Mouse (Mus musculus): ENCODE measurements around the gene Ndufb10. TPM values are rescaled to one million over a fixed set of nuclear protein-coding genes. Genes with fewer than 3 reads are reported as not detected.
A peak's percentile ranks its signal among the peaks of the same experiment; 100 is the strongest.

Ndufb10 gene
- 186 and 193 TPM in 2 replicates for polyA plus RNA-seq (2015; fragmentation: Nextera tagmentation; extraction: Ambion mirVana)

GRCm38 (mm10) chr17:24724184-24724583 is at the start of gene Ndufb10:
Gene Ndufb10 (minus strand): TSS chr17:24724478.
- Histone ChIP-seq H3K4me3 (peak within 1 kb of the TSS; percentile 84), H3K27ac (peak within 1 kb of the TSS; percentile 76), H3K4me1 (peaks cover 28% of the 10 kb centered on the region), H3K4me2 (peak within 1 kb of the TSS; percentile 81), H3K9me3 (no peaks in the 10 kb centered on the region), H3K9ac (peak within 1 kb of the TSS; percentile 85), H3K36me3 (peaks cover 16% of the 10 kb centered on the region), H3K27me3 (0 out of 2 replicates have a peak, but pooled peaks cover 3% of the 10 kb centered on the region)
- ATAC-seq (ENCODE audit: borderline replicate concordance, extremely low read depth, low FRiP score, low TSS enrichment) = peak; percentile 76
- WGBS = under 1% methylated on average over 30 of the region's 30 CpGs

GRCm38 (mm10) chr17:24773241-24773640 is 49.0 kb upstream of the Ndufb10 start:
- no peak overlapping the region for H3K4me3 ChIP-seq
- H3K9me3 ChIP-seq = no peaks in the 10 kb centered on the region
- H3K27me3 ChIP-seq = no peaks in the 10 kb centered on the region
- H3K36me3 ChIP-seq = no peaks in the 10 kb centered on the region
- ATAC-seq (ENCODE audit: borderline replicate concordance, extremely low read depth, low FRiP score, low TSS enrichment) = no peak
- WGBS = 77% methylated on average over 5 of the region's 5 CpGs
- H3K4me2 ChIP-seq = no peak overlapping the region
- no peak overlapping the region for H3K9ac ChIP-seq
- H3K27ac ChIP-seq = no peak overlapping the region
- H3K4me1 ChIP-seq = no peaks in the 10 kb centered on the region; the same call in 1 of the 2 replicates

DNA sequence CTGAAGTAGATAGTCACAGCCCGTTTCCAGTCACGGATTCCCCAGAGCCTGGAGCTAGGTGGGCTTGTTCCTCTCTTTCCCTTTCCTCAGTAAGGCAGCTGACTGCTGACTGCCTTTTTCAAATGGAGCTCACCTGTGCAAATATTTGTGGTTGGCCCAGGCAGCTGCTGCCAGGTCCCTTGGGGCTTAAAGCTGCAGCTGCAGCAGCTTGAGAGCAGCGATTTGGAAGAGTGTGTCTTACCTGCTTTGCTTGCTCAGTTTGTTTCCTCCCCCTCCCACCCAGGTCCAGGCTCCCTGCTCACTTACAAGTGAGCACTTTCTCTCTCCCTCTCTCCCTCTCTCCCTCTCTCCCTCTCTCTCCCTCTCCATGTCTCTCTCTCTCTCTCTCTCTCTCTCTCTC is 44.9 kb upstream of the Ndufb10 start:
- Histone ChIP-seq H3K27me3 (no peaks in the 10 kb centered on the region), H3K9me3 (no peaks in the 10 kb centered on the region), H3K4me3 (no peak overlapping the region), H3K27ac (peak overlapping the region; percentile 25), H3K9ac (no peak overlapping the region), H3K4me1 (peaks cover 12% of the 10 kb centered on the region; the same call in 1 of the 2 replicates), H3K36me3 (no peaks in the 10 kb centered on the region), H3K4me2 (no peak overlapping the region)
- 26% methylated on average over 3 of the region's 3 CpGs for WGBS
- ATAC-seq (ENCODE audit: borderline replicate concordance, extremely low read depth, low FRiP score, low TSS enrichment) = no peak

DNA sequence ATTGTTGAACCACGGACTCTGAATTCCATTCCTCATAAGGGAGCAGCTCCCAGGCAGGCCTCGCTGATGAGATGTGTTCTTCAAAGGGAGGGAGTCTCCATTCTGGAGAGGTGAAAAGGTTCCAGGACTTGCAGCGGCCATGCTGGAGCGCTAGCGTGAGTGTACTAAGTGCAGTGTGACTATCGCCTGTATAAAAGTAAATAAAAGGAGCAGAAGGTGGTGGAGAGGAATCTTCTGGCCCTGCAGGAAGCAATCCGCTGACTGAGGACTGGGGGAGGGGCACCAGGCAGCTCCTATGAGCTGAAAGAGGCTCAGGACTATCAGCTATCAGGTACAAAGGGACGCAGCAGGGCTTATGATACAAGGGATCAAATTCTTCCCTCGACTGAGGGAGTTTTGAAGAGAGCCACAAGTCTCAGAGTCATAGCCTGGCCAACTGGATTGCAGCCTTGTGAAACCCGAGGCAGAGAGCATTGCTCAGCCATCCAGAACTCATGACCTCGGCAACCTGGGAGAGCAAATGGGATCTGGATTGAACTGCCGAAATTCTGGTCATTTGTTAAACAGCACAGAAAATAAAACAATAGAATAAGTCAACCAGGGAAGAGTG is 42.1 kb upstream of the Ndufb10 start:
- Histone ChIP-seq H3K27me3 (no peaks in the 10 kb centered on the region), H3K36me3 (no peaks in the 10 kb centered on the region), H3K27ac (no peak overlapping the region), H3K4me3 (no peak overlapping the region), H3K9me3 (no peaks in the 10 kb centered on the region), H3K4me2 (no peak overlapping the region), H3K9ac (no peak overlapping the region), H3K4me1 (peaks cover 12% of the 10 kb centered on the region; the same call in 1 of the 2 replicates)
- no peak for ATAC-seq (ENCODE audit: borderline replicate concordance, extremely low read depth, low FRiP score, low TSS enrichment)
- 18% methylated on average over 12 of the region's 12 CpGs for WGBS

DNA sequence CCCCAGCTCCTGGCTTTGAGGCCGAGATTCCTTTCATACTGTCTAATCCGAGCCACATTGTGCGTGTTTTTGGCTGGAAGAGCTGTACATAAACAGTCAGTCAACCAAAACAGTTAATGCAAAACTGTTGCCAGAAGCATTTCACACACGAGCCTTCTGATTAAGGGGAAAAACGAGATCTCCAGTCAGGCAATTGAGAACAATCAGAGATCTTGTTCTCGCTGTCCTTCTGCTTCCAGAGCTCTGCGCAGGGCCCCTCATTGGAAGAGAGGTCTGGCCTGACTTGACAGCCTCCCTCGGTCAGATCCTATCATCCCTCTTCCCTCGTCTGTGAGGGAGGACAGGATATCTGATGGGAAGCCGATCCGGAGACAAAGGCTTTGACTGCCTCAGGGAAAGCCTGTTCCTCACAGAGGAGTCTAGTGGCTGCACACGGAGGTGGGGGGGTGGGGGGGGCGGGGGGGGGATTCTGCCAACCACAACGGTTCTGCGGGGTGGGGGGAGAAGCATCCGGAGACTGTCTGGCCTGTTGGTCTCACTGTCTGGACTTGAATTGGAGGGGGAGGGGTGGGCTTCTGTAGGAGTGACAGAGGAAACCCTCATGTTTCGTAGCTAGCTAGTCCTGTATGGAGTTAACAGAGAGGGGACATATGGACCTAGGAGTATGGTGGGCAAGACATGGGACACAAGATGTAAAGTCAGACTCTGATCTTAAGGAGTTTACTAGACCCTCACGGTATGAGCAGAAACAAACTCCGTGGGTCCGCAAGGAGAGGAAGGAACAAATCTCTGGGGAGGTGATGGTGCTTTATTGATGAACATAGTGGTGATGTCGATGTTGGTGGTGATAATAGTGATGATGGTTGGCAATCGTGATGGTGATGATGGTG is 41.0 kb upstream of the Ndufb10 start:
- Histone ChIP-seq H3K9me3 (no peaks in the 10 kb centered on the region), H3K36me3 (no peaks in the 10 kb centered on the region), H3K27me3 (no peaks in the 10 kb centered on the region), H3K4me3 (no peak overlapping the region), H3K4me2 (no peak overlapping the region), H3K27ac (no peak overlapping the region), H3K4me1 (peaks cover 12% of the 10 kb centered on the region; the same call in 1 of the 2 replicates), H3K9ac (no peak overlapping the region)
- 36% methylated on average over 22 of the region's 22 CpGs for WGBS
- ATAC-seq (ENCODE audit: borderline replicate concordance, extremely low read depth, low FRiP score, low TSS enrichment) = peak; percentile 52; the same call in 1 of the 2 replicates

GRCm38 (mm10) chr17:24761121-24761520 is 36.8 kb upstream of the Ndufb10 start:
- ATAC-seq (ENCODE audit: borderline replicate concordance, extremely low read depth, low FRiP score, low TSS enrichment) = no peak
- Histone ChIP-seq H3K9ac (no peak overlapping the region), H3K36me3 (no peaks in the 10 kb centered on the region), H3K4me1 (peaks cover 7% of the 10 kb centered on the region; the same call in 1 of the 2 replicates), H3K27ac (no peak overlapping the region), H3K4me2 (no peak overlapping the region), H3K9me3 (no peaks in the 10 kb centered on the region), H3K4me3 (no peak overlapping the region), H3K27me3 (no peaks in the 10 kb centered on the region)
- 59% methylated on average over 5 of the region's 5 CpGs for WGBS

DNA sequence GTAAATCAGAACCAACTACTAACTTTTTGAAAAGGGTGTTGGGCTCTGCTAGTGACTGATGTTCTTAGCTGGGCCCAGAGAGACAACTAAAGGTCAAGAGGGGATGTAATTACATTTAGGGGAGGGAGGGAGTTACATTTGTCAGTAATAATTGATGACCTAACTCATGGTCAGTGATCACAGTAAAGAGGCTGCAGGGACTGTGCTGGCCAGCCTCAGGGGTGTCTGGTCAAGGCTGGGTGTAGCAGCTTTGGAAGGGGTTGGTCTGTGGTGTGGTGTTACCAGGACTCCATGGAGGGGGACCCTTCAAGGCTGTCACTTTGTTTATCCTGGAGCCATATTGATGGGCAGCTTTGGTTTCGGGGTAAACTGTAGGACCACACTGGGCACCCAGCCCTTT is 33.1 kb upstream of the Ndufb10 start:
- H3K4me2 ChIP-seq = no peak overlapping the region
- WGBS = 79% methylated on average over 1 of the region's 1 CpGs
- H3K4me1 ChIP-seq = peaks cover 10% of the 10 kb centered on the region; the same call in 1 of the 2 replicates

DNA sequence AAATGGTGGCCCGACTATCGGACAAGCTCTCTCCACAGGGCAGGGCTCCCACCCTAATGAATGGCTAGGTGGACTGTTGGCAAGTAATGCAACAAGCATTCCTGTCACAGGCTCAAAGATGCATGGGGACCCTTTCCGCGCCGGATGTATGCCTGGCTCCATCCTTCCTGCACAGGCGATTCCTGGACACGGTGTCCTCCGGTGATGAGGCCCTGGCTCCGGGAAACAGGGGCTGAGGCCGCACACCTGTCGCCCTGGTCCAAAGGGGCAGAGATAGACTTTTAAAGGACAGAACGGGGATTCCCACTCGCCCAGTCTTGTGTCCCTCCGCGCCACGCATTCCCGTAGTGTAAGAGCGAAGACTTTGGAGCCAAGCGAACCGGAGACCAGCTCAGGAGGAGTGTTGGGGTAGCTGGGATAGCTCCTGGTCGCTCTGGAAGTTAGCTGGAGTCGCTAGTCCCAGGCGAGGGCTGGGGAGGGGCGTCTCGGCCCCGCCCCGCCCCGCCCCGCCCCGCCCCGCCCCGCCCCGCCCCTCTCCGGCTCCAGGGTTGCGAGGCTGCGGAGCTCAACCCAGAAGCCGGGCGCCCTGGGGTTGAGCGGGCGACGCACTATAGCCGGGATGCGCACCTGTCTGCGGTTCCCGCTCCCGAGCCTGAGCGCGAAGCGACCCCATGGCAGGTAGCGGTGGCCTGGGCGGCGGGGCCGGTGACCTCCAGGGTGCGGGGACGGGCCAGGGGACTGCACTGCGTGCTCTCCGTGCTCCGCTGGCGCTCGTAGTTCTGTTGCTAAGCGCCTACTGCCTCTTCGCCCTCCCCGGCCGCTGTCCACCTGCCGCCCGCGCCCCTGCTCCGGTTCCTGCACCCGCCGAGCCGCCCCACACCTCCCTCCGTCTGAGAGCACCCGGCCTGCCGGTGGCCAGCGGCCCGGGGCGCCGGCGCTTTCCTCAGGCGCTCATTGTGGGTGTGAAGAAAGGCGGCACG is 28.4 kb upstream of the Ndufb10 start, which contains the start of gene Hs3st6:
Gene Hs3st6, plus strand, starts transcription at position 574 of the 980 bp plus-strand sequence.
- Histone ChIP-seq H3K4me2 (peak within 1 kb of the TSS; percentile 97), H3K27ac (no peak within 1 kb of the TSS), H3K9me3 (no peaks in the 10 kb centered on the region), H3K9ac (peak within 1 kb of the TSS; percentile 43; the same call in 1 of the 2 replicates), H3K4me1 (peaks cover 13% of the 10 kb centered on the region; the same call in 1 of the 2 replicates), H3K4me3 (peak within 1 kb of the TSS; percentile 54), H3K27me3 (peaks cover 70% of the 10 kb centered on the region), H3K36me3 (no peaks in the 10 kb centered on the region)
- ATAC-seq (ENCODE audit: borderline replicate concordance, extremely low read depth, low FRiP score, low TSS enrichment) = peak; percentile 87
- WGBS = under 1% methylated on average over 80 of the region's 82 CpGs

More for the DNA sequence above, 33.1 kb upstream of the Ndufb10 start:
- Histone ChIP-seq H3K36me3 (no peaks in the 10 kb centered on the region), H3K4me3 (no peak overlapping the region), H3K27me3 (peaks cover 33% of the 10 kb centered on the region), H3K9me3 (no peaks in the 10 kb centered on the region), H3K27ac (no peak overlapping the region), H3K9ac (no peak overlapping the region)
- no peak for ATAC-seq (ENCODE audit: borderline replicate concordance, extremely low read depth, low FRiP score, low TSS enrichment)

GRCm38 (mm10) chr17:24751528-24751927 is 27.2 kb upstream of the Ndufb10 start:
- H3K4me2 ChIP-seq = no peak overlapping the region
- ATAC-seq (ENCODE audit: borderline replicate concordance, extremely low read depth, low FRiP score, low TSS enrichment) = no peak
- H3K36me3 ChIP-seq = no peaks in the 10 kb centered on the region
- 9% methylated on average over 4 of the region's 4 CpGs for WGBS
- no peaks in the 10 kb centered on the region for H3K9me3 ChIP-seq
- H3K27me3 ChIP-seq = peaks cover 70% of the 10 kb centered on the region
- H3K4me1 ChIP-seq = peaks cover 13% of the 10 kb centered on the region; the same call in 1 of the 2 replicates
- H3K4me3 ChIP-seq = no peak overlapping the region
- H3K27ac ChIP-seq = no peak overlapping the region
- H3K9ac ChIP-seq = no peak overlapping the region

DNA sequence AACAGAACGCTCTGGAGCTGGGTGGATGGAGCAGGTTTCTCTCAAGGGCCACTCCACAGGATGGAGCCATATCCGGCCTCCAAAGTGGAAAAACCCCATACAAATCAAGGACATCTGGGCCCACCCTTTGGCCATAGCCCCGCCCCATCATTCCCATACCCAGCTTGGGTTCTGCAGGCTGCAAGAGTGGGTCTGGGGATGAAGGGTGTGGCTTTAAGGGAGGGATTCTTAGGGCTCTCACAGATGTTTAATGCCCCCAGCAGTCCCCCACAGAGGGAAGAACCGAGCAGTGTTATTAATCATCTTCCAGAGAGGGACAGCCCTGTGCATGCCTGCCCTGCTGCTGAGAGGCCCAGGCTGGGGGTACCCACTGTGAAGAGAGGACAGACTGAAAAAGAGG is 22.7 kb upstream of the Ndufb10 start:
- no peaks in the 10 kb centered on the region for H3K9me3 ChIP-seq
- 0 out of 2 replicates have a peak, but pooled peaks cover 3% of the 10 kb centered on the region for H3K36me3 ChIP-seq
- no peak overlapping the region for H3K4me2 ChIP-seq
- no peak; the same call in 1 of the 2 replicates for ATAC-seq (ENCODE audit: borderline replicate concordance, extremely low read depth, low FRiP score, low TSS enrichment)
- WGBS = 27% methylated on average over 4 of the region's 4 CpGs
- H3K4me1 ChIP-seq = no peaks in the 10 kb centered on the region
- H3K4me3 ChIP-seq = no peak overlapping the region
- no peak overlapping the region for H3K9ac ChIP-seq
- no peak overlapping the region for H3K27ac ChIP-seq
- peaks cover 33% of the 10 kb centered on the region for H3K27me3 ChIP-seq

Data from lung, embryonic 15.5 days (tissue).